Mouse (Mus musculus) mammary gland, adult 2 months (tissue): ENCODE measurements around the gene Defb13. TPM values are rescaled to one million over a fixed set of nuclear protein-coding genes. Genes with fewer than 3 reads are reported as not detected.

Experiments used
- polyA plus RNA-seq: library from polyadenylated mRNA; depleted of rRNA; stranded (reverse); fragments of >200 nt; gene quantifications from 2 replicates; pipeline ENCODE4 v1.2.3, GENCODE M21; 2012; ENCODE audit warnings: low replicate concordance; rRNA removed

Gene Defb13
- polyA plus RNA-seq = not detected in 2 replicates

GRCm38 (mm10) chr8:21946462-21946861, at the start of gene Defb13:
Gene Defb13, plus strand, starts transcription at chr8:21946762.

GRCm38 (mm10) chr8:21906290-21906689, 40.3 kb upstream of the Defb13 start, which contains the start of gene Defb11:
Gene Defb11, minus strand, starts transcription at chr8:21906412.

GRCm38 (mm10) chr8:21932610-21933009, 14.0 kb upstream of the Defb13 start, which contains the start of gene Defb15:
Gene Defb15, minus strand, starts transcription at chr8:21932710.

GRCm38 (mm10) chr8:21938052-21938451, 8.5 kb upstream of the Defb13 start, which contains the start of gene Defb35:
Gene Defb35, plus strand, starts transcription at chr8:21938352.

GRCm38 (mm10) chr8:21958414-21958813, 11.9 kb downstream of the Defb13 start, which contains the start of gene Fam90a1a:
Gene Fam90a1a, plus strand, starts transcription at chr8:21958714.

GRCm38 (mm10) chr8:21969475-21969874, 22.9 kb downstream of the Defb13 start, which contains the start of gene Ccdc70:
Gene Ccdc70, plus strand, starts transcription at chr8:21969775.

Other genes with a start within 250 kb of the Defb13 start
- gene AY761184, start 243.1 kb upstream of the Defb13 start, polyA plus RNA-seq = not detected in 2 replicates
- gene Defa24, start 212.3 kb upstream of the Defb13 start, polyA plus RNA-seq = not detected in 2 replicates
- 0.96 TPM in 1 of 2 replicates, not detected in the other for gene Defb50, start 123.2 kb upstream of the Defb13 start, polyA plus RNA-seq
- gene Defb2, start 106.8 kb upstream of the Defb13 start, polyA plus RNA-seq = not detected in 2 replicates
- gene Defb10, start 87.9 kb upstream of the Defb13 start, polyA plus RNA-seq = not detected in 2 replicates
- gene Defb9, start 61.3 kb upstream of the Defb13 start, polyA plus RNA-seq = not detected in 2 replicates
- gene Defb11, start 40.4 kb upstream of the Defb13 start, polyA plus RNA-seq = not detected in 2 replicates
- not detected in 2 replicates for gene Defb15, start 14.1 kb upstream of the Defb13 start, polyA plus RNA-seq
- gene Defb35, start 8.4 kb upstream of the Defb13 start, polyA plus RNA-seq = not detected in 2 replicates
- 0.72 and 1.5 TPM in 2 replicates for gene Fam90a1a, start 12.0 kb downstream of the Defb13 start, polyA plus RNA-seq
- gene Ccdc70, start 23.0 kb downstream of the Defb13 start, polyA plus RNA-seq = not detected in 2 replicates
- 0.09 and 0.10 TPM in 2 replicates for gene Atp7b, start 113.5 kb downstream of the Defb13 start, polyA plus RNA-seq
- gene Alg11, start 114.0 kb downstream of the Defb13 start, polyA plus RNA-seq = 2.2 and 7.4 TPM in 2 replicates
- 0.05 and 0.22 TPM in 2 replicates for gene Nek5, start 178.3 kb downstream of the Defb13 start, polyA plus RNA-seq
- 0.56 and 1.0 TPM in 2 replicates for gene Nek3, start 219.7 kb downstream of the Defb13 start, polyA plus RNA-seq
- gene Ckap2, start 239.1 kb downstream of the Defb13 start, polyA plus RNA-seq = 0.46 and 0.57 TPM in 2 replicates
- 6.2 and 13.8 TPM in 2 replicates for gene Vps36, start 246.0 kb downstream of the Defb13 start, polyA plus RNA-seq